Mouse (Mus musculus) kidney, embryonic 15.5 days (tissue): ENCODE measurements at regions not wholly inside any gene's neighbourhood (a gene's known extent, or its start where the extent isn't known, plus 50 kb on each side); places are given as distances from the start of the nearest gene placed in this dataset.

ENCODE experiments used
- ATAC-seq: fragments of 200-750 bp; cut with Nextera tagmentation; replicated peaks from 2 replicates; pipeline ENCODE4 v1.8.0; 2017; ENCODE audit warnings: moderate TSS enrichment; ENCODE audit not compliant: low FRiP score
- H3K27ac ChIP-seq: fragments of 300-500 bp; sonication (generic); 2 replicates; pipeline ENCODE4 v1.5.1; 2015; ENCODE audit warnings: mild to moderate bottlenecking, inconsistent platforms
- H3K27me3 ChIP-seq: fragments of 300-500 bp; sonication (generic); 2 replicates; pipeline ENCODE4 v1.6.1; 2015; ENCODE audit warnings: inconsistent platforms
- H3K36me3 ChIP-seq: fragments of 300-500 bp; sonication (generic); 2 replicates; pipeline ENCODE4 v1.6.1; 2015; ENCODE audit warnings: inconsistent platforms
- H3K4me1 ChIP-seq: fragments of 300-500 bp; sonication (generic); 2 replicates; pipeline ENCODE4 v1.6.1; 2015; ENCODE audit warnings: inconsistent platforms
- H3K4me2 ChIP-seq: fragments of 300-500 bp; sonication (generic); 2 replicates; pipeline ENCODE4 v1.6.1; 2015; ENCODE audit warnings: moderate library complexity, mild to moderate bottlenecking, inconsistent platforms
- H3K4me3 ChIP-seq: fragments of 300-500 bp; sonication (generic); replicated peaks from 2 replicates; pipeline ENCODE4 v1.5.1; 2015; ENCODE audit warnings: mild to moderate bottlenecking, inconsistent platforms
- H3K9ac ChIP-seq: fragments of 300-500 bp; sonication (generic); 2 replicates; pipeline ENCODE4 v1.6.1; 2015; ENCODE audit warnings: mild to moderate bottlenecking, inconsistent platforms
- H3K9me3 ChIP-seq: fragments of 300-500 bp; sonication (generic); replicated peaks from 2 replicates; pipeline ENCODE4 v1.6.1; 2016; ENCODE audit warnings: inconsistent platforms
- WGBS: fragments of 180-500 bp; shearing (Covaris S2); methylation state at CpG from one replicate; pipeline ENCODE4 v1.1.7; 2015; ENCODE audit warnings: mixed read lengths; 5-methylcytosine and 5-hydroxymethylcytosine counted together

DNA sequence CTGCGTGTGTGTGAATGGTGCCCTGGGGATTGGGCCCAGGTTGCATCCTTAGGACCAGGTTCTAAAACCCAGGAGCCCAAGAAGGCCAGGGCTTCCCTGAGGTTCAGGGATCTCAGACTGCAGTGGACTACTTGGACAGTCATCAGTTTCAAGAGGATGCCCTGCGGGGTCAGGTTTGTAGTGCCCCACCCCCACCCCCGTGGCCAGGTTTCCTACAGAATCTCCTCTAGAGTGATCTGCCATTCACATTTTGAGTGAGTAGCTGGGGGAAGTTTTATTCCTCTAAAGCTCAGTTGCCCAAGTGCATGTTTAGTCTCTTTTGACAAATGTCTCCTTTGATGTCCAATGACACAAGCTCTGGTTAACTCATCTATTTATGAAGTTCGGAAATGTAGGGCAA is 193.5 kb upstream of the Bmper start:
- WGBS, result 58% methylated on average over 4 of the region's 4 CpGs
- Histone ChIP-seq H3K36me3 (no peaks in the 10 kb centered on the region), H3K27me3 (no peaks in the 10 kb centered on the region), H3K9me3 (no peaks in the 10 kb centered on the region), H3K9ac (no peak overlapping the region), H3K4me1 (peaks cover 44% of the 10 kb centered on the region), H3K4me2 (no peak overlapping the region), H3K27ac (peak overlapping the region; percentile 77; the same call in 1 of the 2 replicates), H3K4me3 (no peak overlapping the region)
- ATAC-seq, result no peak

DNA sequence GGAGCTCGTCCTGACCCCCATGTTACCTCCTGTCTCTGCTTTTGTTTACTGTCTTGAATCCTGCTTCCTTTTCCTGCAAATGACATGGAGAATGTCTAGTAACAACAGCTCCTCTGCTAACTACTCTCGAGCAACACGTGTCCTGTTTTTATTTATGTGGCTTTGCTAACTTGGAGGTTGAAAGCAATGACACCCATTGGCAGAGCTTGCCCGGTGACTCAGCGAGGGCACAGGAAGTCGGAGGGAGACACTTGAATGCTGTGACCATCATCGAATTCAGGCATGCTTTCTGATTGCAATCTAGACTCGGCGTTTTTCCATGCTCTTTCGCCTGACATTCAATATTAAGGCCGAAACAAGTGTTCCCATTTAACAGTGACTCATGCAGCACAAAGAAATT is 192.7 kb upstream of the Bmper start:
- peaks cover 47% of the 10 kb centered on the region for H3K4me1 ChIP-seq
- peak overlapping the region; percentile 77 for H3K27ac ChIP-seq
- no peak overlapping the region for H3K4me3 ChIP-seq
- WGBS, result 33% methylated on average over 11 of the region's 11 CpGs
- no peak for ATAC-seq
- H3K4me2 ChIP-seq, result no peak overlapping the region; the same call in 1 of the 2 replicates
- H3K9me3 ChIP-seq, result no peaks in the 10 kb centered on the region
- no peaks in the 10 kb centered on the region for H3K36me3 ChIP-seq
- no peaks in the 10 kb centered on the region for H3K27me3 ChIP-seq
- H3K9ac ChIP-seq, result no peak overlapping the region

DNA sequence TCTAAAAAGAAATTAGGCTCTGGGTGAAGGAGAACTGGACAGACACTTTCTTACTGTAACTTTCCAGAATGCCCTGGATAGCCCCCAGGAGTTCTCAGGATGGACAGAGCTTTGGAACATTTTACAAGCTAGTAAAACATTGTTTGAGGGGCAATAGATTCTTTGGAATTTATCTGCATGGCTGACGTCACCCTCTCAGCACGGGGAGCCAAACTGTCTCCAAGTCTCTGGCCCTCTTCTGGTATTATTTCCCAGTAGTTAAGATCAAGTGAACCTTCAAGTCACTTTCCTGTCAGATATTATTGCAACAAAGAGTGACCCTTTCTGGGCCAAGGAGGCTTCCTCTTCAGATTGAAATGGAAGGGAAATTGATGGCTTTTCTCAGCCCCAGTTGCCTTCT is 192.3 kb upstream of the Bmper start:
- Histone ChIP-seq H3K9ac (no peak overlapping the region), H3K27ac (peak overlapping the region; percentile 77), H3K4me2 (no peak overlapping the region), H3K9me3 (no peaks in the 10 kb centered on the region), H3K4me1 (peaks cover 51% of the 10 kb centered on the region), H3K4me3 (no peak overlapping the region), H3K27me3 (no peaks in the 10 kb centered on the region), H3K36me3 (no peaks in the 10 kb centered on the region)
- WGBS, result 7% methylated on average over 2 of the region's 2 CpGs
- 0 out of 2 replicates have a peak, but pooled peaks have one; percentile 19 for ATAC-seq

DNA sequence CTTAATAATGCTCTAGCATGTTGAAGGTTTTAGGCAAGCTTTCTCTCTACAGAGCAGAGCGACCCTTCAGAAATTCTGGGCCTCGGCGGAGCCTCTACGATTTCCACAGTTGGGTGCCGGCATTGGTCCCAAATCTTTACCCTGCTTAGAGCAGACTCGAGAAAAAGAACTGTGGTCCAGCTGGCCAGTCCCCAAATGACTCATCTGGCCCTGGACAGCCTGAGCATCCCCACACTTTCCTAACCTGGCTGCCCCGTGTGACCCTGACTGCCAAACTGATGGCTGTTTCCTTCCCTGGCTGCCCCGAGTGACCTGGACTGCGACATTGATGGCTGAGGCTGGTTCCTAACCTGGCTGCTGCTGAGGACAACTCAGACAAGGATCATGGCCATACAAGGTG is 191.0 kb upstream of the Bmper start:
- H3K27me3 ChIP-seq, result no peaks in the 10 kb centered on the region
- WGBS, result 85% methylated on average over 9 of the region's 9 CpGs
- H3K4me1 ChIP-seq, result peaks cover 65% of the 10 kb centered on the region
- H3K9me3 ChIP-seq, result no peaks in the 10 kb centered on the region
- no peak for ATAC-seq
- no peaks in the 10 kb centered on the region for H3K36me3 ChIP-seq
- H3K27ac ChIP-seq, result no peak overlapping the region
- H3K4me3 ChIP-seq, result no peak overlapping the region
- no peak overlapping the region for H3K4me2 ChIP-seq
- H3K9ac ChIP-seq, result no peak overlapping the region

DNA sequence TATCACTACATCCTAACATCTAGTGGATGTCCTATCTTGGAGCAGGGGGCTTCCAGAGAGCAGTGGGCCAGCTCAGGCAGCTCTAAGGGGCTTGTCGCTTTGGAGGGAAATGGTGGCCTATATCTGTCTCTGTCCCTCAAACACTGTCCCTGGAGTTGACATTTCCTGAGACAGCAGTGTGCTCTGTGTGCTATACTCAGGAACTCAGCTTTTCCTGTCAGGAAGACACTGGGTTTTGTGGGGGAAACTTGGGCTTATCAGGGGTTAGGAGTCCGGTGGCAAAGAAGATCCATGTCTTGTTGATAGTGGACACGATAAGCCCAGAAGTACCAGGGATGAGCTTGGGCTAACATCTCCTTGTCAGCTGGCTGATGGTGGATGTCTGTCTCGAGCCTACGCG is 187.6 kb upstream of the Bmper start:
- H3K27me3 ChIP-seq, result no peaks in the 10 kb centered on the region
- H3K4me1 ChIP-seq, result peaks cover 56% of the 10 kb centered on the region
- 66% methylated on average over 6 of the region's 6 CpGs for WGBS
- H3K4me3 ChIP-seq, result no peak overlapping the region
- 0 out of 2 replicates have a peak overlapping the region, but pooled peaks have one; percentile 60 for H3K4me2 ChIP-seq
- no peak overlapping the region for H3K9ac ChIP-seq
- peak overlapping the region; percentile 79 for H3K27ac ChIP-seq
- no peaks in the 10 kb centered on the region for H3K9me3 ChIP-seq
- ATAC-seq, result no peak
- H3K36me3 ChIP-seq, result no peaks in the 10 kb centered on the region

DNA sequence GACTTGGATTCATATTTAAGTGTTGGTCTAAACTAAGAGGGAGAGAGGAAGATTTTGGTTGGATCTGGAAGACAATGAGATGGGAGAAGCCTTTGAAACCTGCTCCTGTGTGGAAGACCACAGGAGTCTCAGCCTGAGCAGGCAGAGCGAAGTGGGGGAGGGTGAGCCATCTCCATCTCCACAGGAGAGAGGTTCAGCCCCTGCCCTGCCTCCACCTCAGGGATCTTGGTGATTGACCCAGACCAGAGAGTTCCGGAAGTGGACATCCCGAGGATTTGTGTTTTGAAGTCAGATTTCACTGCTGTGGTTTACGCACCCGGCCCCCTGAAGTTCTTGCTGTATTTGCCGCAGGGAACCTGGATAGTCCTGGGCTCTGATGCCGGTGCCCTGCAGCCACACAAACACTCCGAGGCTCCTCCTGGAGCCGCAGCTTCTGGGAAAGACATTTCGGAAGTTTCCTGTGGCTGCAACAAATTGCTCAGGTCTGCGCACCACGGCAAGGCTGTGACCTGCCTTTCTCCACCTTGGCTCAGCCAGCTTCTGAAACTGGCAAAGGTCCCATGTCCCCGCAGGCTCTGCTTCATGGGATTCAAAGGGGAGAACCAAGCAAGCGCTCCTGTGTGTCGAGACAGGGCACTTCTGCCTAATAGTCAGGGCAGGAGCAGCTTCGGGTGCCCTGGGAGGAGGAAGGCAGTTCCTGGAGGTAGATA is 186.8 kb upstream of the Bmper start:
- peak; percentile 50; the same call in 1 of the 2 replicates for ATAC-seq
- WGBS, result 6% methylated on average over 16 of the region's 16 CpGs
- peak overlapping the region; percentile 32; the same call in 1 of the 2 replicates for H3K9ac ChIP-seq

DNA sequence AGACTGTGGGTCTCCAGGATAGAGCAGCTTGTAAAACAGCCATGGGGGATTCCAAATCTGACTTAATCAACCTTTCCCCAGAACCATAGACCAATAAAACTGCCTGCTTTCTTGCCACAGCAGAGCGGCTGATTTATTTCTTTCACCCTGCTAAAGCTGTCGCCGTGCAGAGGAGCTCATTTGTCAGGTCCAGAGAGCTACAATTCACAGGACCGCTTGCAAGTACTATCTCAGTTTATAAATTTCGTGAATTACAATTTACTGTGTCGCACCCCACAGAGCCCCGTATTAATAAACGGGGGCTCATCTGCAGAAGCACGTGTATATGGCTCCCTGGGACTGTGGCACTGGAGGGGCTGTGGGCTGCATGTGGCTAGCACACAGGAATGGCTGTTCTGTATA is 185.4 kb upstream of the Bmper start:
- ATAC-seq, result no peak
- H3K4me1 ChIP-seq, result peaks cover 64% of the 10 kb centered on the region
- 0 out of 2 replicates have a peak overlapping the region, but pooled peaks have one; percentile 5 for H3K4me2 ChIP-seq
- no peak overlapping the region for H3K9ac ChIP-seq
- no peaks in the 10 kb centered on the region for H3K36me3 ChIP-seq
- H3K9me3 ChIP-seq, result no peaks in the 10 kb centered on the region
- peak overlapping the region; percentile 79 for H3K27ac ChIP-seq
- no peaks in the 10 kb centered on the region for H3K27me3 ChIP-seq
- WGBS, result 15% methylated on average over 9 of the region's 9 CpGs
- H3K4me3 ChIP-seq, result no peak overlapping the region

More for the DNA sequence above, 186.8 kb upstream of the Bmper start:
- Histone ChIP-seq H3K36me3 (no peaks in the 10 kb centered on the region), H3K4me2 (peak overlapping the region; percentile 60), H3K4me1 (peaks cover 55% of the 10 kb centered on the region), H3K4me3 (peak overlapping the region; percentile 27), H3K27me3 (no peaks in the 10 kb centered on the region), H3K9me3 (no peaks in the 10 kb centered on the region), H3K27ac (peak overlapping the region; percentile 79)

DNA sequence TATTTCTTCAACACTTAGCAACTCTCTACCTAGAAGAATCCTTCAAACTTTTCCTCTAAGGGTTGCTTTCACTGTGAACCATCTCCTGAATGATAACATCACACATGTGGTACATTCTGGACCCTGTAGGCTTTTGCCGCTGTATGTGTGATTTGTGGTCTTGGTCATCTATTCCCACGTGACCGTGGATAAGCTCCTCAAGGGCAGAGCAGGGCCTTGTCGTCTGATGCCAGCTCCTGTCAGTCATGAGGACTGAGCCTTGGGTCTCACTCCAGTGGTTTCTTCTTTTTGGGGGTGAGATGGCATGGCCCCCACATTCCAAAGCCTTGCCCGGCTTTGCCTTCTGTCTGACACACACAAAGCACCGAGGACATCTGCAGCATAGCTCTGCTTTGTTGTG is 183.3 kb upstream of the Bmper start:
- H3K4me1 ChIP-seq, result peaks cover 57% of the 10 kb centered on the region
- H3K27ac ChIP-seq, result peak overlapping the region; percentile 84
- H3K4me3 ChIP-seq, result no peak overlapping the region
- 63% methylated on average over 6 of the region's 6 CpGs for whole genome bisulfite sequencing
- ATAC-seq, result no peak
- no peaks in the 10 kb centered on the region for H3K9me3 ChIP-seq
- H3K4me2 ChIP-seq, result no peak overlapping the region
- no peaks in the 10 kb centered on the region for H3K36me3 ChIP-seq
- H3K9ac ChIP-seq, result no peak overlapping the region
- no peaks in the 10 kb centered on the region for H3K27me3 ChIP-seq

DNA sequence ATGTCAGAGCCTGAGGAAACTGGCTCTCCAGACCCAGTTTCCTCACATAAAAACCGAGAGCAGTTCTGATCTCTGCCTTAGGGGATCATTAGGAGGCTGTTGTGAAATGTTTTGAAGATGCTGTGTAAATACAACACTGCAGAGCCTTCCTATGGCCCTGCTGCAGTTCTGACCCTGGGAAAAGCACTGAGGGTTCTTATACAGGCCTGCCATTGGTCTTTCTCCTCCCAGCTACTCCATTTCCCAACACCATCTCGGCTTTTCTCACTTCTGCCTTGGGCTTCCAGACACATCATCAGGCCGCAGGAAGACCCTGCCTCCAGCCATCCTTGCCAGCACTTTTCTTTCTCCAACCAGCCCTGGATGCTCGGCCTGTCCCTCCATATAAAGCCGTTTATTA is 181.9 kb upstream of the Bmper start:
- WGBS, result 12% methylated on average over 5 of the region's 5 CpGs
- no peaks in the 10 kb centered on the region for H3K36me3 ChIP-seq
- H3K4me1 ChIP-seq, result peaks cover 45% of the 10 kb centered on the region
- peak overlapping the region; percentile 84 for H3K27ac ChIP-seq
- ATAC-seq, result peak; percentile 22; the same call in 1 of the 2 replicates
- no peak overlapping the region for H3K9ac ChIP-seq
- H3K4me3 ChIP-seq, result no peak overlapping the region
- H3K4me2 ChIP-seq, result no peak overlapping the region
- no peaks in the 10 kb centered on the region for H3K9me3 ChIP-seq
- H3K27me3 ChIP-seq, result no peaks in the 10 kb centered on the region

DNA sequence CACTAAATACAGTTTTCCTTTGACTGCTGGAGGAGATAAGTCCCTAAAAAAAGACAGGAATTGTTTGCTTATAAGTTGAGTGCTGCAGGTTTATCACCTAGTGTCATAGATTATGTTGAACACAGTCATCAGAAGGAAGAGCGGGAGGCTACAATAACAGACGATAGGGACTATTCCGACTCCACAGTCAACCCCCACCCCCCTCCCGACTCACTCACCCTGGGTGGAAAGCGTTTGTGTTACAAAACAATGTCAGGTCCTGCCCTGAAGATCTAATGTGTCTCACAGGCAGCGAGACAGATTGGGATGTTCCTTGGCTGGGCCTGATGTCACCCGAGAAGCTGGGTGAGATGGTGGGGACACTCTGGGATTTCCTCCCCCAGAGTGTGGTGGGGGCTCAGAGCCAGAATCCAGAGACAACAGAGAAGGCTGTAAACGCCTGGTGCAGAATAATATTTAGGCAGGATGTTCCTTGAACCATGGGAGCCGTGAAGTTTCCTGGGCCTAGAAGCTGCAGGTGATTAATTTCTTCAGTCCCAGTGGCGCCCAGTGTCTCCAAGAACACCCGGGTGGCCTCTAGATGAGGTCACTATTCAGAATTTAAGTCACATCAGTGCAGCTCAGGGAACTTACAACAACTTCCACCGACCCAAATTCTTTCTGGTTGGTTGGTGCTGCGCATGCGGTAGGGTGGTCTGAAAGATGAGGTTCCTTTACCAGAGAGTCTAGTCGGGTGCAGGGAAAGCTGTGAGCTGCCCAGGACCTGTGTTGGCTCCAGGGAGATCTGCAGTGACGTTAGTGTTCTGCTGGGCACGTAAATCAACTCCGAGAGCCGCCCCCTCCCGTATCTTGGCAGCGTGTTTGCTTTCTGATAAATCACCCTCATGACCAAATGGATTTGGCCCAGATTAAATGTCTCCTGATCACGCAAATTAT is 181.1 kb upstream of the Bmper start:
- ATAC-seq, result peak; percentile 88
- 18% methylated on average over 22 of the region's 22 CpGs for WGBS
- Histone ChIP-seq H3K4me2 (peak overlapping the region; percentile 27), H3K9ac (no peak overlapping the region), H3K36me3 (no peaks in the 10 kb centered on the region), H3K4me3 (no peak overlapping the region), H3K9me3 (no peaks in the 10 kb centered on the region), H3K27ac (peak overlapping the region; percentile 84), H3K27me3 (no peaks in the 10 kb centered on the region), H3K4me1 (peaks cover 37% of the 10 kb centered on the region)

DNA sequence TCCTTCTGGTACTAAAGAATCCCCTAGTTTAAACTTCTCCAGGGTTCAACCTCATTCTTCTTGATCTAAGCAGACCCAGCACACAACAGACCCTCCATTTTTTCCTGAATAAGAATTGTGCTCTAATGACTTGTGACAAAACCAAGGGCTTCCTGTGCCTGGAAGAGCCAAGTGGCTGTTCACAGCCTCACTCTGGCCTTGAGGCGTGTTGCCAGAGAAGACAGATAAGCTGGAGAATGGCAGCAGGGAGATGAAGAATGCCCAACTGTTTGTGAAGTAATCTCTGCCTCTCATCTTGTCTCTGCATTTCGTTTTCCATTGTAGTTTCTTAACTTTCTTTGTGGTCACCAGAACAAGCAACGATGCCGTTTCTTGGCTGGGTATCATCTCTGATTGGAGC is 179.9 kb upstream of the Bmper start:
- H3K27me3 ChIP-seq, result no peaks in the 10 kb centered on the region
- no peak for ATAC-seq
- no peaks in the 10 kb centered on the region for H3K9me3 ChIP-seq
- H3K9ac ChIP-seq, result no peak overlapping the region
- H3K4me3 ChIP-seq, result no peak overlapping the region
- H3K27ac ChIP-seq, result peak overlapping the region; percentile 84
- 83% methylated on average over 4 of the region's 4 CpGs for WGBS
- no peaks in the 10 kb centered on the region for H3K36me3 ChIP-seq
- H3K4me1 ChIP-seq, result peaks cover 26% of the 10 kb centered on the region
- H3K4me2 ChIP-seq, result no peak overlapping the region

DNA sequence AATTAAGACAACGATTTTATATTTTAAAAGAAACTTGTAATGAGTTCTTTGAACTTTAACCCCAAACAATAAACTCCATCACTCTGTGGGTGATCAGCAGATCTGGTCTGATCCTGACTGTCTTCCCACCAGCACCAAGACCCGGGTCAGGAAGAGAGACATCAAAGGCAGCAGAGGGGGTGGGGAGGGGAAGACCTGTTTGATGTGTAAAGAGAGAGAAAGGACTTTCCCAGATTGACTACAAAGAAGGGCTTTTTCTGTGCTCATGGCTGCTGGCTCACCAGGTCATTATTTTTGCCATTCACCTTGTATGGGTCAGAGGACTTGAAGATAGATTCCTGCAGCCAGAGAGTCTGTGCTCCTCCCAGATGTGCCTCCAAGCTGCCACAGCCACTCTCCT is 177.4 kb upstream of the Bmper start:
- peaks cover 21% of the 10 kb centered on the region for H3K4me1 ChIP-seq
- no peak overlapping the region for H3K4me3 ChIP-seq
- H3K27me3 ChIP-seq, result no peaks in the 10 kb centered on the region
- H3K4me2 ChIP-seq, result no peak overlapping the region
- H3K36me3 ChIP-seq, result no peaks in the 10 kb centered on the region
- no peak overlapping the region for H3K9ac ChIP-seq
- H3K9me3 ChIP-seq, result no peaks in the 10 kb centered on the region
- ATAC-seq, result no peak
- 6% methylated on average over 2 of the region's 2 CpGs for WGBS
- no peak overlapping the region for H3K27ac ChIP-seq
